Mouse (Mus musculus): ENCODE results near the gene Myom1.

Myom1 gene

GRCm38 (mm10) chr17:71110753-71111265, 108.4 kb downstream of the Myom1 start:
- no peak for DNase-seq

- DNase-seq, result no peak
Measured at GRCm38 (mm10) chr17:71112689-71113088, 110.3 kb downstream of the Myom1 start.

DNA sequence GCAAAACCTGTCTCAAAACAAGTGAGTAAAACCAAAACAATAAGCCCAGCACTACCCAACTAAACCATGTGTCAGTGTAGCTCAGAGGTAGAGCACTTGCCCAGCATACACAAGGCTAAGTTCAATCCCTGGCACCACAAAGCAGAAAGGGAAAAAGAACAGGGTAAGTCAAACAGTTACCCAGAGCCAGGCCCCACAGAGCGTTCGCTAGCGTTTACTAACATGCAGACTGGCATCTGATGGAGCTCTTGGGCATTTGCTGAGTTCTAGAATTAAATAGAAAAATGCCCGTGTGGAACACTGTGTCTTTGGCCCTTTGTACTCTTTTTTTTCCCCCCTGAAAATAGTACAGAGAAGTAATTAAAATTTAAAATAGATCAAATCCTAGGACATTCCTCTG, 111.8 kb downstream of the Myom1 start:
- DNase-seq, result no peak

DNA sequence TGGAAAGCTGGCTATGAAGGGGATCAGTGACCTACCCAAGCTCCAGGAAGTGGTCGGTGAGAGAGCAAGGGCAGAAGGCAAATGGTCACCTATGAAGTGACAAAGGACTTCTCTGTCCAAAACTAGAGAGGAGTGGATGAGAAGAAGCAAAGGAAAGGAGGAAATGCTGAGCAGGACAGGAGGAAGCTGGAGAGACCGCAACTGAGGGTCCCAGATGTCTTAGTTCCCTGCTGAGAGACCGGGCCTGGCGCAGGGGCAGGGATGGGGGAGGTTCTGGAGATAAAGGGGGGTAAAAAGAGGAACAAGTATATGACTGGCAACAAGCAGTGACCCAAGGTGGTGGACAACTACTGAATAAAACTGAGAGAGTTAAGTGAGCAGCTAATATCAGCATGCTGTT, 115.5 kb downstream of the Myom1 start:
- DNase-seq, result no peak

GRCm38 (mm10) chr17:71118607-71119006, 116.2 kb downstream of the Myom1 start:
- DNase-seq, result no peak

DNA sequence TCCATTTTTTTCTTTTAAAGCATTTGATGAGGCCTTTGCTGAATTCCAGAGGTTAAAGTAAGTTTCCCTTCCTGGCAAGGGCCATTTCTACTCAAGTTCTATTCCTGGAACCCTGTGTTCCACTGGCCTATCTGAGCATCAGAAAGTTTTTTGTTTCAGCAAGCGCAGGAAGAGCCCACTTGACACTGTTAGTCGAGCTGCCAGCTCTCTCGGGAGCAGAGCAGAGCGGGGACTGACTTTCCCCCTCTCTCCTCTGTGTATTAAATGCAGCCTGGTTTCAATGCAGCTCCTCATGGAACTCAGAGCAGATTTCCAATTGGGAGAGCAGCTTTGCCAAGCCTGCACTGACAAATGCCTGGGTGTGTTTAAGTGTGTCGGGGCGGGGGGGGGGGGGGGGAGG, 118.2 kb downstream of the Myom1 start:
- no peak for DNase-seq

DNA sequence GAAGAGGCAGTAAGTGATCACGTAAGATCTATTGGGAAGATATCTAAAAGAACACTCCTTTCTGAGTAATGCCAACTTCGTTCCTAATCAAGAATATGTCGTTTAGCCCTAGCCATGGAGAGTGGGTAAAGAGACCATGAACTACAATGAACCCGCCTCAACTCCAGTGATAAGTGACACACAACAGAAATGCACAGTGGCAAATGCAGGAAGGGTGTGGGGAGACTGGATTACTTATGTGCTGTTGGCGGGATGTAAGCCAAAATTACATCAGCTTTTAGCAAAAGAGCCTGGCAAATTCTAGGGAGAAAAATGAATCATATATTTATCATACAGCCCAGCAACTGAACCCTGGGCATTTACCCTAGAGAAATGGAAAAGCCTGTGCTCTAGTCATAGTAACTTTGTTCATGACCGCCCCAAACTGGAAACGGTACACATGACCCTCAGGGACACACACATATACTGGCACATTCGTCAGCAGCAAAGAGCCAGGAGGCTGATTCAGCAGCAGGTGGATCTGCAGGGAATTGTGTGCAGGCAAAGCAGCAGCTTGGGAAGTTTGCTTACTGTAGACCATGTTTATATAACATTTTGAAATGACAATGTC, 121.7 kb downstream of the Myom1 start:
- DNase-seq, result no peak

DNA sequence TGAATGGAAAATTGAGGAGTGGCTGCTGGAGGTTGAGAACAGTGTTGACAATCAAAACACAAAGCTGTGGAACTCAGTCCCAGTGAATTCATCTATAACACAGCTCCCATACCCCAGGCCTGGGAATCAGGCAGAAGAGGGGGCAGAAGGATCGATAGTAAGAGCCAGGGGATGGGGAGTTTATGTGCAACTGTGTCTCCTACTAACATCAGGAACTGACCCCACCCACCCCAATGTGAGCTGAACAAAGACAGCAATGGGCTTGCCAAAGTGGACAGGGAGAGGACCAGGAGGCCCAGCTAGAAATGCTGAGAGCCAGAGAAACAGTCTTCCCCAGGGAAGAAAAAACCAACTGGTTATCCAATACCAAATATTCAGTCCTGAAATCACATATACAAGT, 122.2 kb downstream of the Myom1 start:
- no peak for DNase-seq

DNA sequence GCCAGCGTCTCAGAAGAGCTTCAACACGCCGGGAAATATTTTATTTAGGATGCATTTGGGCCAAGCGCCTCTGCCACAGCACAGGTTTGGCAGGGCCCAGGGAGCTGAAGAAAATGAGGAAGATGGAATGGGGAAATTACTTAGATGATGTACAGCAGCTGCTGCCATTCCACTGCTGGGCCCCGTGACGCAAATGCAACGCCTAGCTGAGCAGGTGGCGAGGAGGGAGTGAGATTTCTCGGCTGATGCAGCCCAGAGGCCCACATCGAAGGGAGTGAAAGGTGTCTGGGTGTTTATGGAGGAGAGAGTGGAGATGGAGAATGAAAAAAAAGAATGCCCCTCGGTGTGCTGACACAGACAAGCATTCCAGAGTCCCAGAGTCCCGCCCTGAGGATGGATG, 123.1 kb downstream of the Myom1 start:
- DNase-seq, result no peak

- no peak for DNase-seq
Measured at GRCm38 (mm10) chr17:71126001-71126400, 123.6 kb downstream of the Myom1 start.

DNA sequence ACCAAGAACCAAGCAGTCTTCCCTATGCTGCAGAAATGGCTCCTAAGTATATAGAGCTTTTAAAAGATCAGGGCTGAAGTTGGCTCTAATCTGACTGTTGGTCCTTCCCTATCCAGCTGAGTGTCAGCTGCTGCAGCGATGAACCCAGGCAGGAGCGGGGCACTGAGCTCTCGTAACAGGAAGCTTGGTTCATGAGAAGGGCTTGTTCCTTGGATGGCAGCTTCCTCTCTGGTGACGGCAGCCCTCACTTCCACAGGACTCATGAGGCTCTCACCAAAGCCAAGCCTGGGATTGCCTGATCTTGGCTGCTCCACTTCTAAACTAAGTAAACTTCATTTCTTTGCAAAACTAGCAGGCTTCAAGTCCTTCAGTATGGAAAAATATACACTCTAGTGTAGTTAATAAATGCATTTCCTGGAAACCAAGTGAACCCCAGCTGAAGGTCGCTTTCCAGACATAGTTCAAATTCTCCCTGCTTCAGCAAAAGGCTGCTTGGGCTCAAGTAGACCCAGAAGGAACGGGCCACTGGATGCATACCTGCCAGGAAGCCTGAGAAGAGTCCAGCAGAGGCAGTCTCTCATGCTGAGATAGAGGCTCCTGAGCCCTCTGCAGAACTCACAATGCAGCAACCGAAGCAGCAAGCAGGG, 125.2 kb downstream of the Myom1 start:
- no peak for DNase-seq

GRCm38 (mm10) chr17:71129489-71130261, 127.2 kb downstream of the Myom1 start:
- no peak for DNase-seq

- DNase-seq, result no peak
Measured at GRCm38 (mm10) chr17:71132221-71132620, 129.8 kb downstream of the Myom1 start.

GRCm38 (mm10) chr17:71132856-71133439, 130.5 kb downstream of the Myom1 start:
- DNase-seq, result no peak

DNA sequence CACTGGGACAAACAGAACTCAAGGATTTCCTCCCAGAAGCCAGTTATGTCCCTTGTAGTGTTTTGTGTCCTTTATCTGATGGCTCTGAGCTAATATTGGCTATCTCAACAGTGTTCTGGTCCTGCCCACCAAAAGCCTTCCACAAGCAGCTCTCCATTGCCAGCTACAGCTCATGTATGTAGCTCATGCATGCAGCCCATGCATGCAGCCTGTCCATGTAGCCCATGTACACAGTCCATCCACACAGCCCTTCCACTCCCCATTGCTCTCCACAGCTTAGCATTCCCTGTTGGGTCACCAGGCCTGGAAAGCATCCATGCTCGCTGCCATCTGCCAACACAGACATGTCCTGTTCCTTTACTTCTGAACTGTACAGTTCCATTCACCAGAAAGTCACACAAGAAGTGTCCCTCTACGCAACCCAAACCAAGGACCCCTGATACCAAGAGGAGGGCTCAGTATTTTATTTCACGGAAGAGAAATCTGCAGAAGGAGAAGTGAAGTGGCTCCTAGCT, 132.1 kb downstream of the Myom1 start:
- DNase-seq, result no peak

DNA sequence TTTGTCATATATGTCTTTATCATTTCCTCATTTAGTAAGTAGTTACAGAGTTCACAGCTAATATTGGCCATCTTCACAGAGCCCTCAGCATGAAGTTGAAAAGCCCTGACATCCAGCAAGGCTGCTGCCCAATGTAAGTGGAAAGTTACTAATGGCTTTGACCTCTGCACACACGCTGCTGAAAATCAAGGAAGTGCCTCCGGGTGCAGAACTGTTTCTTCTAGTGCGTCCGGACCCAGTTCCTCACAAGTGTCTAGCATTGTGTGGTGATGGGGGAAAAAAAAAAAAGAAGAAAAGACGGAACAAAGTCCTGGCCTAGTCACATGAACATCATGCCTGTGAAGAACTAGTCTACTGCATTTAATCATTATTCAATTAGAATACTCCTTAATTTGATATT, 132.7 kb downstream of the Myom1 start:
- no peak for DNase-seq

- DNase-seq, result no peak
Measured at GRCm38 (mm10) chr17:71135866-71136265, 133.4 kb downstream of the Myom1 start.

- DNase-seq, result no peak
Measured at GRCm38 (mm10) chr17:71136384-71137333, 134.2 kb downstream of the Myom1 start.

- DNase-seq, result no peak
Measured at GRCm38 (mm10) chr17:71137334-71137721, 134.9 kb downstream of the Myom1 start.

DNA sequence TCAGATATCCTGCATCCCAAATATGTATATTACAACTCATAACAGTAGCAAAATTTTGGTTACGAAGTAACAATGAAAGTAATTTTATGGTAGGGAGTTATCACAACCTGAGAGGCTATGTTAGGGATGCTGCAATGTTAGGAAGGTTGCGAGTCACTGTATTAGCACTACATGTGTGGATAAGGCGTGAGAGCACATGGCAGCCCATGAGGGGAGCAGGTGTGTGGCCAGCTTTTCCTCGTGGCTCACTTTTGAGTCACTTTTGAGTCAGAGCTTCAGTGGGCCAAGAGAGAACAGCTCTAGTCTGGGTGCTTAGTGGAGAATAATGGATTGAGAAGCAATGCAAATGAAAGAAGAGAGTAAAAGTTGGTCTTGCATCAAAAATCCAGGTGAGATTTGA, 139.6 kb downstream of the Myom1 start:
- DNase-seq, result no peak

- DNase-seq, result no peak
Measured at GRCm38 (mm10) chr17:71143155-71143554, 140.7 kb downstream of the Myom1 start.

Measured in right cerebral cortex, postnatal 4 days (tissue).